Mouse (Mus musculus) hindbrain, embryonic 15.5 days (tissue): ENCODE measurements around the gene Rhbdf1. TPM values are rescaled to one million over a fixed set of nuclear protein-coding genes. Genes with fewer than 3 reads are reported as not detected.

Experiments used
- ATAC-seq: fragments of 200-750 bp; cut with Nextera tagmentation; 2 replicates; pipeline ENCODE4 v1.8.0; 2017; ENCODE audit warnings: low read depth, moderate number of reproducible peaks, moderate TSS enrichment; ENCODE audit not compliant: low FRiP score
- H3K27ac ChIP-seq: fragments of 300-500 bp; sonication (generic); replicated peaks from 2 replicates; pipeline ENCODE4 v1.5.1; 2015; ENCODE audit warnings: mild to moderate bottlenecking, inconsistent platforms
- H3K27me3 ChIP-seq: fragments of 300-500 bp; sonication (generic); 2 replicates; pipeline ENCODE4 v1.6.1; 2015; ENCODE audit warnings: control low read depth, inconsistent platforms
- H3K36me3 ChIP-seq: fragments of 300-500 bp; sonication (generic); 2 replicates; pipeline ENCODE4 v1.6.1; 2015; ENCODE audit warnings: control low read depth, inconsistent platforms
- H3K4me1 ChIP-seq: fragments of 300-500 bp; sonication (generic); replicated peaks from 2 replicates; pipeline ENCODE4 v1.6.1; 2015; ENCODE audit warnings: control low read depth, inconsistent platforms
- H3K4me2 ChIP-seq: fragments of 300-500 bp; sonication (generic); 2 replicates; pipeline ENCODE4 v1.6.1; 2015; ENCODE audit warnings: moderate library complexity, mild to moderate bottlenecking, inconsistent platforms
- H3K4me3 ChIP-seq: fragments of 300-500 bp; sonication (generic); 2 replicates; pipeline ENCODE4 v1.5.1; 2015; ENCODE audit warnings: mild to moderate bottlenecking, inconsistent platforms
- H3K9ac ChIP-seq: fragments of 300-500 bp; sonication (generic); 2 replicates; pipeline ENCODE4 v1.6.1; 2015; ENCODE audit warnings: inconsistent platforms
- H3K9me3 ChIP-seq: fragments of 300-500 bp; sonication (generic); 2 replicates; pipeline ENCODE4 v1.6.1; 2016; ENCODE audit warnings: control low read depth, inconsistent platforms
- WGBS: fragments of 180-500 bp; shearing (Covaris S2); methylation state at CpG from one replicate; pipeline ENCODE4 v1.1.7; 2015; 5-methylcytosine and 5-hydroxymethylcytosine counted together
- polyA plus RNA-seq: library from polyadenylated mRNA; unstranded; fragments of >200 nt; fragmentation: Nextera tagmentation; extraction: Ambion mirVana; gene quantifications from 2 replicates; pipeline ENCODE4 v1.2.1, GENCODE M21; 2015

Gene Rhbdf1
- polyA plus RNA-seq, 1 experiment from 2014 or later = 29.2 TPM

DNA sequence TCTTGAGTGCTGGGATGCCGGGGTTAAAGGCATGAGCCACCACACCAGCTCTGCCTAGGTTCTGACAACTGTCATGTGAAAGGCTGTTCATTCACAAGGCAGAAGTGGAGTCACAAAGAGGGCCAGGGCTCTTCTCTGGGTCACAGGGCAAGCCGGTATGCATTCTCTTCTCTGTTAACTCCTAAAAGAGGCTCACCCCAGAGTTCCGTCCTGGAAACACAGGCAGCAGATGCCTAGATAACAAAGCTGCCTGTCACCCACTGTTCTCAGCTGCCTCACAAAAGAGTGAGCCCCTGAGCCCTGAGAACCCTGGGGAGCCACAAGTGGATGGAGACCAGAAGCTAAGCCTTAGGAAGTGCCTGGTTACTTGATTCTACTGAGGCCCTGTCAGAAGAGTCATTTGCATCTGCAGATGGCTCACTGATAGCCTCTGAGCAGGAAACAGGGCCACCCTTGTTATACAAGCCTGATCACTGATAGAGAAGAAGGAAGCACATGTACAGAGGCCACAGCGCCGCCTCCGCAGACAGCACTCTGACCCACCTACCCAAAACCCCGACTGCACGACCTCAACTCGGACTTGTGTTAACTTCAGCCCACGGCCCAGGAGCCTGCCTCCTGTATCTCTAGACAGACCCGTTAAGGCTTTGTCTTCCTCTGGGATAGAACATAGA lies 26.1 kb downstream of the Rhbdf1 start:
- WGBS = 28% methylated on average over 11 of the region's 11 CpGs
- no peak overlapping the region for H3K4me2 ChIP-seq
- no peaks in the 10 kb centered on the region for H3K27me3 ChIP-seq
- H3K27ac ChIP-seq = no peak overlapping the region
- H3K9ac ChIP-seq = no peak overlapping the region
- H3K4me3 ChIP-seq = no peak overlapping the region
- H3K36me3 ChIP-seq = no peaks in the 10 kb centered on the region
- H3K4me1 ChIP-seq = no peaks in the 10 kb centered on the region
- no peak for ATAC-seq
- H3K9me3 ChIP-seq = no peaks in the 10 kb centered on the region

DNA sequence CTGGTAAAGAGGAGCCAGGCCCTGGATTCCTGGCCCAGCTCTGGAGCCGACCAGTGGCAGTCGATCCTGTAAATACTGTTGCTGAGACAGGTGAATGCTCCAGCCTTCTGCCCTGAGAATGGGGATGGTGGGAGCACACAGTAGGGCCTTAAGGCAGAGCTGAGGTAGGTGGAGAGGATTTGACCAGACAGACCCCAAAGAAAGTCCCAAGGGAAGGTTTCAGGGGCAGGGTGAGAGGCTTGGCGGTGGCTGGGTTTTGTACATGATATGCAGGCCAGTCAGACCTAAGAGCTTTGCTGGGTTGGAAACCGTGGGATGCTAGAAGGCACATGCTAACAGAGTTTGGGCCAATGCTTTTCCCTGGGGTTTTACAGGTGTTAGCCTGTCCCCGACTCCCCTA lies 27.5 kb downstream of the Rhbdf1 start:
- no peak overlapping the region for H3K9ac ChIP-seq
- no peak overlapping the region for H3K4me2 ChIP-seq
- peaks cover 5% of the 10 kb centered on the region; the same call in 1 of the 2 replicates for H3K4me1 ChIP-seq
- 85% methylated on average over 5 of the region's 5 CpGs for WGBS
- H3K27me3 ChIP-seq = no peaks in the 10 kb centered on the region
- H3K4me3 ChIP-seq = no peak overlapping the region
- H3K9me3 ChIP-seq = no peaks in the 10 kb centered on the region
- no peak for ATAC-seq
- H3K27ac ChIP-seq = no peak overlapping the region
- no peaks in the 10 kb centered on the region for H3K36me3 ChIP-seq

DNA sequence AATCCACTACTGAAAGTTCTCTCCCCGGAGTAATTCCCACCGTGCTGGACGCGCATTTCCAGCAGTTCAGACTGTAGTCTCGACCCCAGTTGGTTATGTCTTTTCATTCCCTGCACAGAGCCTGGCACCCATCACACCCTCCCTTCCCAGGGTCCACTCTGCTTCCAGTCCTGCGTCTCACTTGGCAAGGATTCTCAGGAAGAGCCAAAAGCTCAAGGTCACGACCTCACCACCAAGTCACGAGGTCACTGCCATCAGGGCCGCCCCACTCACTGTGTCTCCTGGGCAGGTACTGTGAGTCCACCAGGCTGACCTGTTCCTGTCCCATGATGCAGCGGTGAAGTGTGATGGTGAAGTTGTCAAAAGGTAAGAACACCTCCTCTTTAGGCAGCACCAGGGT lies 28.0 kb downstream of the Rhbdf1 start:
- Histone ChIP-seq H3K36me3 (no peaks in the 10 kb centered on the region), H3K9me3 (no peaks in the 10 kb centered on the region), H3K27me3 (no peaks in the 10 kb centered on the region), H3K4me3 (no peak overlapping the region), H3K4me2 (no peak overlapping the region), H3K9ac (no peak overlapping the region), H3K4me1 (peaks cover 5% of the 10 kb centered on the region; the same call in 1 of the 2 replicates), H3K27ac (no peak overlapping the region)
- 82% methylated on average over 10 of the region's 10 CpGs for WGBS
- ATAC-seq = no peak

DNA sequence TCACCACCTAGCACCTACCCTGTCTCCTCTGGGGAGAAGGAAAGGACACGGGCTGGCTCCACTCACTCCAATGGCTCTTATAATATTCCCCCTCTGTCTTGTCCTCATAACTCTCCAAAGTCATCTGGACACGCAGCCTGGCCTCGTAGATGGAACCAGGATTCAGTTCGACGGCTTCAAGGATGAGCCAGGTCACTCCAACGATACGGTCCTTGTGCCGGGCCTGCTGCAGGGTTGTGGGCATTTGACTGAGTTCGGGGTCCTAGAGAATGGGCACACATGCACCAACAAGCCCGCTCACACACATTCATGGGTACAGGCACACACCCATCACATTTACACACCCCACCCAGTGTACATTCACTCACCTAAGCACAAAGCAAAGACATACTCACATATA lies 28.9 kb downstream of the Rhbdf1 start:
- ATAC-seq = no peak
- no peaks in the 10 kb centered on the region for H3K9me3 ChIP-seq
- H3K9ac ChIP-seq = no peak overlapping the region
- no peaks in the 10 kb centered on the region for H3K27me3 ChIP-seq
- H3K4me1 ChIP-seq = peaks cover 5% of the 10 kb centered on the region; the same call in 1 of the 2 replicates
- H3K27ac ChIP-seq = no peak overlapping the region
- no peak overlapping the region for H3K4me3 ChIP-seq
- no peak overlapping the region for H3K4me2 ChIP-seq
- 91% methylated on average over 10 of the region's 10 CpGs for WGBS
- no peaks in the 10 kb centered on the region for H3K36me3 ChIP-seq

DNA sequence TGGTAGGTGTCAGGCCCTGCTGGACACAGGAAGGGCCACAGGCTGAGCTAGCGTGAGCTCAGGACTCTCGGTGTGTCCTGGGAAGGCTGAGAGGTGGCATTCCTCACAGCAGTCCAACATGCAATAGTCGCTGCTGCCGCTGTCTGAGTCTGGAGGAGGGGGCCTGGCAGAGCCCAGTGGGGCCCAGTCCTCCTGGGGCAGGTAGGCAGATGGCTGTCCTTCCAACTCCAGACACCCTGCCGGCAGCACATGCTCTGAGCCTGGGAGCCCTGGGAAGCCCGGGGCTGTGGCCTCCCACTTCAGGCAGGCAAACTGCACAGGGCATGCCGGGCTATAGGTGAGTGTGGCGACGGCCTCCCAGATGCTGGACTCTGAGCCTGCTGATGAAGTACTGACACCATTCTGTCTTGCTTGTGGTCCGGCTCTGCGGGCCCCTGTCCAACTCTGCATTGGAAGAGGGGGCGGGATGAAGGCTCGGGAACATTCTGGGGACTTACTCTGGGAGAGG lies 31.4 kb downstream of the Rhbdf1 start:
- 75% methylated on average over 13 of the region's 13 CpGs for WGBS

DNA sequence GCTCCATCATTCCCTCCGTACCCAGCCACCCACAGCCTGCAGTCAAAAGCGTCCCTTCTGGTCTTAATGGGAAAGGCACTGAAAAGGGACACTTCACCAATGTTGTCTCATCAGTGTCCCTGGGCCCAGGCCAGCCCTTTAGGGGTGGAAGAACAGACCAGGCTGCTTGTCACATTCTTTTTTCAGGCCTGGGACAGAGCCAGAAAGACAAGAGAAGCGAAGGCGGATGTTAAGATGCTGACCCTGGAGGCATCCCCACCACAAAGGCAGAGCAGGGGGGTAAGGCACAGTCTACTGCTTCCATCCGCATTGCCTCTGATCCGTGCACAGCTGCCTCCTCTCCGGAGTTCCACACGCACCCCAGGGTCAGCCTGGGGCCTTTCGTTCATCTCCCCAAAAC lies 32.0 kb downstream of the Rhbdf1 start:
- WGBS = 64% methylated on average over 9 of the region's 9 CpGs
- ATAC-seq = peak; percentile 24; the same call in 1 of the 2 replicates
- H3K4me1 ChIP-seq = peaks cover 5% of the 10 kb centered on the region; the same call in 1 of the 2 replicates

More for the DNA sequence above, 31.4 kb downstream of the Rhbdf1 start:
- ATAC-seq = no peak
- Histone ChIP-seq H3K36me3 (no peaks in the 10 kb centered on the region), H3K27me3 (no peaks in the 10 kb centered on the region), H3K9me3 (no peaks in the 10 kb centered on the region), H3K4me1 (peaks cover 5% of the 10 kb centered on the region; the same call in 1 of the 2 replicates), H3K9ac (no peak overlapping the region), H3K4me3 (no peak overlapping the region), H3K27ac (no peak overlapping the region), H3K4me2 (no peak overlapping the region)

DNA sequence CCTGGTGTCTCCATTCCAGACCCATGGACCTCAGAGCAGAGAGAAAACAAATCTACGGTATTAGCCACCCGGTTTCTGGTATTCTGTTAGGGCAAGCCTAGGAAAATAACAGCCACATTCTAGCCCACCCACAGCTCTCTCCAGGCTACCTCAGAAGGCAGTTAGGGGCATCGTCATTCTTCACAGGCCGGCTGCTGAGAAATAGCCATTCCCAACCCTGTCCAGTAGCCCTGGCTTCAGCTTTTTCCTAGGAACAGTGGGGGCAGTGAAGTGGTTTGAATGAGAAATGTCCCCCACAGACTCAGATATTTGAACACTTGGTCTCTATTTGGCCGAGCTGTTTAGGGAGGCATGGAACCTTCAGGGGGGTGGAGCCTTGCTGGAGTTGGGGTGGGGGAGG lies 32.7 kb downstream of the Rhbdf1 start:
- Histone ChIP-seq H3K9me3 (no peaks in the 10 kb centered on the region), H3K4me3 (no peak overlapping the region), H3K4me1 (peaks cover 5% of the 10 kb centered on the region; the same call in 1 of the 2 replicates), H3K27ac (no peak overlapping the region), H3K9ac (no peak overlapping the region), H3K36me3 (no peaks in the 10 kb centered on the region), H3K27me3 (no peaks in the 10 kb centered on the region), H3K4me2 (no peak overlapping the region)
- whole genome bisulfite sequencing = 62% methylated on average over 5 of the region's 5 CpGs
- no peak for ATAC-seq

More for the DNA sequence above, 32.0 kb downstream of the Rhbdf1 start:
- no peaks in the 10 kb centered on the region for H3K9me3 ChIP-seq
- no peak overlapping the region for H3K9ac ChIP-seq
- H3K36me3 ChIP-seq = no peaks in the 10 kb centered on the region
- H3K4me2 ChIP-seq = no peak overlapping the region
- no peak overlapping the region for H3K27ac ChIP-seq
- no peaks in the 10 kb centered on the region for H3K27me3 ChIP-seq
- H3K4me3 ChIP-seq = no peak overlapping the region

DNA sequence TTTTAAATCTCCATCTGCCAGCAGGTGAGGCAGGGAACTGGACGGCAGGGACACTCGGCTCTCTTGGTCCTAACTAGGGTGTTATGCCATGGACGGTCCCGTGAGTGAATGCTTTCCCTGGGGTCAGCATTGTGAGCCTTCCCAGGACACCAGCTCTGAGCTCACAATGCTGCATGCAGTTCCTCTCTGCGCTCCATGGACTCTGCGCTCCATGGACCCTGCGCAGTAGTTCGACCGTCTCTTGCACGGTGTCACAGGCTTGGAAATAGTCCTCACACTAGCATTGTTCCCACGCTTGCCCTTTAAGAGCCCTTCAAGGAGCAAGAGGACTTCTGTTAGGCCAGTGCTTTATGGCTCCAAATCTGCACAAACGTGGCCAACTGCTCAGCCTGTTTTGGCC lies 33.2 kb downstream of the Rhbdf1 start:
- no peaks in the 10 kb centered on the region for H3K36me3 ChIP-seq
- no peak for ATAC-seq
- no peak overlapping the region for H3K4me2 ChIP-seq
- 84% methylated on average over 12 of the region's 12 CpGs for WGBS
- no peak overlapping the region for H3K9ac ChIP-seq
- H3K4me3 ChIP-seq = no peak overlapping the region
- no peaks in the 10 kb centered on the region for H3K27me3 ChIP-seq
- H3K4me1 ChIP-seq = peaks cover 5% of the 10 kb centered on the region; the same call in 1 of the 2 replicates
- no peaks in the 10 kb centered on the region for H3K9me3 ChIP-seq
- H3K27ac ChIP-seq = no peak overlapping the region

DNA sequence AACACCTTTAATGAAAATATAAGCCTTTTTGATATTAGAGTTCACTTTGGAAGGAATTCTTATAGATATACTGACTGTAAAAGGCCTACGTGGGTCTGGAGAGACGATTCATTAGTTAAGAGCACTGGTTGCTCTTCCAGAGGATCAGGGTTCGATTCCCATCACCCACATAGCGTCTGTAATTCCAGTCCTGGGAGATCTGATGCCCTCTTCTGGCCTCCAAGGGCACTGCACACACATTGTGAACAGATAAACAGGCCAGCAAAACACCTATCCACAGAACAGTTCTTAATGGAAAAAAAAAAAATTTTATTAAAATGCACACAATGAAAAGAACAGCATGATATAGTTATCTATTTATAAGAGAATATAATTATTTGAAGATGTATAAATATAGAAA lies 34.8 kb downstream of the Rhbdf1 start:
- no peaks in the 10 kb centered on the region for H3K9me3 ChIP-seq
- no peaks in the 10 kb centered on the region for H3K27me3 ChIP-seq
- no peak overlapping the region for H3K4me3 ChIP-seq
- ATAC-seq = no peak
- H3K36me3 ChIP-seq = no peaks in the 10 kb centered on the region
- WGBS = 90% methylated on average over 4 of the region's 4 CpGs
- no peak overlapping the region for H3K4me2 ChIP-seq
- H3K9ac ChIP-seq = no peak overlapping the region
- no peak overlapping the region for H3K27ac ChIP-seq
- H3K4me1 ChIP-seq = peaks cover 5% of the 10 kb centered on the region; the same call in 1 of the 2 replicates

DNA sequence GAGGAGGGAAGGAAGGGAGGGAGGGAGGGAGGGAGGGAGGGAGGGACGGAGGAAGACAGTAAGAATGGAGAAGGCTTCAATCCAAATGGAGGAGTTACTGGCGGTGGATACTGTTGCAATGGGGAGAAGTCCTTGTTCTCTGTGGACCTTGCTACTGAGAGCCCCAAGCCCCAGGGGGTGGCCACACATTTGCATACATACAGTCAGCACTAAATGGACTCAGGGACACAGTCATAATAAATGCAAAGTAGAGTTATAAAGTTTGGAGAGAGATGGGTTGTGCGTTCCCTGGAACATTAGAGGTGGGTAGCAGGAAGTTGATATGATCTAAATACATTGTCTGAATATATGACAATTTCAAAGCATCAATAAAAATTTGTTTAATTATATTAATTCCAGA lies 36.1 kb downstream of the Rhbdf1 start:
- Histone ChIP-seq H3K9ac (no peak overlapping the region), H3K4me1 (peaks cover 5% of the 10 kb centered on the region; the same call in 1 of the 2 replicates), H3K36me3 (no peaks in the 10 kb centered on the region), H3K27me3 (no peaks in the 10 kb centered on the region), H3K4me2 (no peak overlapping the region), H3K4me3 (no peak overlapping the region), H3K9me3 (no peaks in the 10 kb centered on the region), H3K27ac (no peak overlapping the region)
- 80% methylated on average over 3 of the region's 3 CpGs for WGBS
- no peak for ATAC-seq

DNA sequence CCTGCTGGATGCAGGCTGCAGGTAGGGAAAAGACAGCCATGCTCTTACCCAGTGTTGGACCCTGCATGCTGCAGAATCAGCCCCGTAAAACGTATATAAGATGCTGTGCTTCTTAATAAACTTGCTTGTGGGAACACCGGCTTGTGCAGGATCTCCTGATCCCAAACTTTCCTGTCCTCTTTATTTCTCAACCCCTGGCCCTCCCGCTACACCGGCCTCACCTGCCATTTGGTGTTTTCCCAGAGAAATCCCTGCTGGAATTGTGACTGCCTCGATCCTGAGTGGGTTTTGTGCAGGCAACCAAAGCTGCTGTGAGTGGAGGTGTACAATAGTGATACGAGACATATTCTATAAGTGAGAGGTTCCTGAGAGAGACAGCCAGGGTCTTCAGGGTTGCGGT lies 37.6 kb downstream of the Rhbdf1 start:
- WGBS = 89% methylated on average over 8 of the region's 8 CpGs
- no peak overlapping the region for H3K9ac ChIP-seq

DNA sequence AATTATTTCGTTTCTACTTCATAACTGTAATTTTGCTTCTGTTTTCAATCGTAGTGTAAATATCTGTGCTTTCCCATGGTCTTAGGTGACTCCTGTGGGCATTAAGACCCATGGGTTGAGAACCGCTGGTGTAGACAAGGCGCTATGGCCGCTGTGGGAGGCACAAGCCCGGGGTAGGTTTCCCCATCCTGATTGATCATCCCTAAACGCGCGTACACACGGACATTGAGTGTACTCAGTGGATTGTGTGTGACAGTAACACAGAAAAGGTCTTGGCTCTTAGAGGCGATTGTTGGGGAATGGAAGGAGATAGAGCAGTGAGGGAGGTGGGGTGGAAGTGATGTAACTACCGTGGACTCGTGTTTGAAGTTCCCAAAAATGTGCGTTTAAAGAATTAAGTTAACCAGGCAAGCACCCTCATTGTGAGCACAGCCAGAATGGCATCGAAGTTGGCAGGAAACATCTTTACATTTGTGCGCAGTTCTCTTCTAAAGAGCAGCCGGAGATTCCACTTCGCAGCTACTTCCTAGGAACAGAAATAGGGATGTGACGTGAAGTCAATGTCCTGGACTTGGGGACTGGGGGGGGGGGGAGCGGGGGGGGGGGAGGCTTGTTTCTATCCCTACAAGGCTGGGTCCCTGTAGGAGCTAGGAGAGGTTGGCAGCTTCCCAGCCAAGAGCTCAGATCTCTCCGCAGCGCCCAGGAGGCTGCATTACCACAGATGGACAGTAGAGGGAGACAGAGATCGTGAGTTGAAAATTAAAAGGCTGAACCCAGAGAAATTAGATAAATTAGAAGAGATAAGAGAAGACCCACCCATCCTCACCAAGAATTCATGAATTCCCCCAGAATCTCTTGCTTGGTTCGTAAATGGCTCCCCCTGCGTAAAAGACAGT lies 39.9 kb downstream of the Rhbdf1 start:
- ATAC-seq = peak; percentile 73
- H3K9me3 ChIP-seq = no peaks in the 10 kb centered on the region
- H3K4me1 ChIP-seq = no peaks in the 10 kb centered on the region
- 41% methylated on average over 25 of the region's 25 CpGs for WGBS
- peak overlapping the region; percentile 39; the same call in 1 of the 2 replicates for H3K4me2 ChIP-seq
- H3K27ac ChIP-seq = no peak overlapping the region
- no peak overlapping the region for H3K9ac ChIP-seq
- H3K27me3 ChIP-seq = no peaks in the 10 kb centered on the region
- no peaks in the 10 kb centered on the region for H3K36me3 ChIP-seq
- H3K4me3 ChIP-seq = no peak overlapping the region

More for the DNA sequence above, 37.6 kb downstream of the Rhbdf1 start:
- no peaks in the 10 kb centered on the region for H3K4me1 ChIP-seq
- H3K9me3 ChIP-seq = no peaks in the 10 kb centered on the region
- no peak overlapping the region for H3K27ac ChIP-seq
- H3K4me3 ChIP-seq = no peak overlapping the region
- ATAC-seq = no peak
- no peak overlapping the region for H3K4me2 ChIP-seq
- H3K27me3 ChIP-seq = no peaks in the 10 kb centered on the region
- no peaks in the 10 kb centered on the region for H3K36me3 ChIP-seq
